Mouse (Mus musculus) embryonic facial prominence, embryonic 10.5 days (tissue): Measurements from ENCODE around the gene Slc16a10. TPM values are rescaled to one million over a fixed set of nuclear protein-coding genes. Genes with fewer than 3 reads are reported as not detected.

Source experiments
- polyA plus RNA-seq: library from polyadenylated mRNA; unstranded; fragments of >200 nt; fragmentation: Nextera tagmentation; extraction: Ambion mirVana; gene quantifications from 2 replicates; pipeline ENCODE4 v1.2.1, GENCODE M21; 2016

The Slc16a10 gene
- polyA plus RNA-seq, 1 experiment from 2014 or later: 7.8 TPM

Other genes starting within 250 kb of the Slc16a10 start
- gene Mfsd4b4, start 243.0 kb downstream of the Slc16a10 start, polyA plus RNA-seq: 4.1 and 5.6 TPM in 2 replicates
- gene Mfsd4b2, start 215.3 kb downstream of the Slc16a10 start, polyA plus RNA-seq: not detected in 2 replicates
- gene Mfsd4b3, start 182.1 kb downstream of the Slc16a10 start, polyA plus RNA-seq: not detected in 2 replicates
- not detected in 2 replicates for gene Mfsd4b5, start 155.6 kb downstream of the Slc16a10 start, polyA plus RNA-seq
- gene Mfsd4b1, start 117.0 kb downstream of the Slc16a10 start, polyA plus RNA-seq: 0.05 and 0.22 TPM in 2 replicates
- 79.1 and 89.3 TPM in 2 replicates for gene Rpf2, start 104.8 kb upstream of the Slc16a10 start, polyA plus RNA-seq
- 171 and 172 TPM in 2 replicates for gene Gtf3c6, start 115.8 kb upstream of the Slc16a10 start, polyA plus RNA-seq
- 86.8 and 91.6 TPM in 2 replicates for gene Amd1, start 159.9 kb upstream of the Slc16a10 start, polyA plus RNA-seq
- gene Cdk19, start 197.3 kb upstream of the Slc16a10 start, polyA plus RNA-seq: 6.0 and 7.8 TPM in 2 replicates